Comparison of ENCODE assay signal across 22 mouse cellular contexts in genomic region chr13:94542061-94542460, GRCm38 (mm10).
DNase-seq lines count a peak whose midpoint lies in the region; ATAC-seq lines count a peak whose summit lies in the region.
"Had no signal": no experiment of that assay in that cellular context is flagged by ENCODE, and none has a peak within 500 bp of the region (broad histone marks: within the 10 kb centered on the region; RNA-seq: fewer than 3 reads in every experiment).

No protein-coding gene starts in this region.

- H3K4me2 ChIP-seq in liver, embryonic 13.5 days = no peak overlapping the region
- no peak overlapping the region for H3K4me2 ChIP-seq in liver, embryonic 11.5 days
- H3K4me2 ChIP-seq in midbrain, embryonic 11.5 days = no peak overlapping the region
- H3K4me2 ChIP-seq: embryonic facial prominence, embryonic 13.5 days; embryonic facial prominence, embryonic 15.5 days; forebrain, embryonic 12.5 days had no signal

- peaks cover 19% of the 10 kb centered on the region; the same call in 1 of the 2 replicates for H3K36me3 ChIP-seq in liver, embryonic 13.5 days
- peaks cover 2% of the 10 kb centered on the region; the same call in 1 of the 2 replicates for H3K36me3 ChIP-seq in liver, embryonic 11.5 days (ENCODE audit: control insufficient read depth, insufficient read depth, low read length)
- no peaks in the 10 kb centered on the region for H3K36me3 ChIP-seq in midbrain, embryonic 11.5 days (ENCODE audit: control insufficient read depth, insufficient read depth, low read length)
- 0 out of 2 replicates have a peak, but pooled peaks cover 3% of the 10 kb centered on the region for H3K36me3 ChIP-seq in midbrain, embryonic 10.5 days
- H3K36me3 ChIP-seq: forebrain, embryonic 12.5 days had no signal

- peaks cover 19% of the 10 kb centered on the region for H3K4me1 ChIP-seq in liver, embryonic 13.5 days (replicated peaks)
- no peaks in the 10 kb centered on the region; the same call in 1 of the 2 replicates for H3K4me1 ChIP-seq in liver, embryonic 11.5 days (replicated peaks; ENCODE audit: control insufficient read depth, insufficient read depth, low read length)
- no peaks in the 10 kb centered on the region for H3K4me1 ChIP-seq in midbrain, embryonic 11.5 days (ENCODE audit: control insufficient read depth, insufficient read depth, low read length)
- peaks cover 10% of the 10 kb centered on the region for H3K4me1 ChIP-seq in midbrain, embryonic 10.5 days
- H3K4me1 ChIP-seq: embryonic facial prominence, embryonic 13.5 days; embryonic facial prominence, embryonic 15.5 days had no signal

- no peak overlapping the region for H3K4me3 ChIP-seq in liver, embryonic 13.5 days (replicated peaks)
- H3K4me3 ChIP-seq in liver, embryonic 11.5 days (ENCODE audit: low read depth, low read length) = no peak overlapping the region
- H3K4me3 ChIP-seq in midbrain, embryonic 11.5 days (ENCODE audit: low read depth, low read length) = no peak overlapping the region
- H3K4me3 ChIP-seq in midbrain, embryonic 10.5 days = no peak overlapping the region
- H3K4me3 ChIP-seq: embryonic facial prominence, embryonic 13.5 days; embryonic facial prominence, embryonic 15.5 days; erythroblast, embryonic 14.5 days; forebrain, embryonic 10.5 days; forebrain, embryonic 12.5 days had no signal

- no peak overlapping the region for H3K9ac ChIP-seq in liver, embryonic 13.5 days
- H3K9ac ChIP-seq in liver, embryonic 11.5 days (ENCODE audit: low read depth, low read length) = no peak overlapping the region
- no peak overlapping the region for H3K9ac ChIP-seq in midbrain, embryonic 11.5 days (ENCODE audit: low read length)
- H3K9ac ChIP-seq: embryonic facial prominence, embryonic 13.5 days; embryonic facial prominence, embryonic 15.5 days; forebrain, embryonic 12.5 days had no signal

- no peaks in the 10 kb centered on the region for H3K27me3 ChIP-seq in liver, embryonic 13.5 days
- H3K27me3 ChIP-seq in liver, embryonic 11.5 days (replicated peaks; ENCODE audit: control insufficient read depth, insufficient read depth, low read length) = no peaks in the 10 kb centered on the region
- H3K27me3 ChIP-seq in midbrain, embryonic 11.5 days (ENCODE audit: control insufficient read depth, insufficient read depth, low read length) = no peaks in the 10 kb centered on the region
- H3K27me3 ChIP-seq in midbrain, embryonic 10.5 days (ENCODE audit: low read depth, poor library complexity, severe bottlenecking) = peaks cover 10% of the 10 kb centered on the region; the same call in 1 of the 2 replicates
- H3K27me3 ChIP-seq: embryonic facial prominence, embryonic 13.5 days; embryonic facial prominence, embryonic 15.5 days had no signal

- intact Hi-C loops in left cerebral cortex, postnatal 36 days (cut with DNase I) = no loop called here

- 0 out of 2 replicates have a peak, but pooled peaks have one; percentile 41 for ATAC-seq in liver, embryonic 13.5 days (ENCODE audit: low read depth)
- no peak for ATAC-seq in liver, embryonic 11.5 days (replicated peaks; ENCODE audit: low FRiP score)
- ATAC-seq in midbrain, embryonic 11.5 days (ENCODE audit: low FRiP score) = no peak
- ATAC-seq: forebrain, embryonic 14.5 days; forebrain, embryonic 16.5 days had no signal

- no peak for DNase-seq in liver, embryonic 13.5 days
- no peak for DNase-seq in liver, embryonic 11.5 days (ENCODE audit: low spot score)
- peak; percentile 51 for DNase-seq in midbrain, embryonic 11.5 days (ENCODE audit: low spot score, missing footprints)
- no peak for DNase-seq in midbrain, embryonic 10.5 days (ENCODE audit: low spot score)
- no peak for DNase-seq in left cerebral cortex, postnatal 36 days (ENCODE audit: low spot score in 2 of 2)
- DNase-seq: adrenal gland, adult 2 months; adrenal gland, postnatal 10 days; adrenal gland, postnatal 25 days; cerebellum, adult 11 months; cerebellum, adult 18-20 months; cerebellum, adult 8-10 months; cerebellum, adult 9-11 months; cerebellum, postnatal 14 days; cerebellum, postnatal 36 days; embryo, embryonic 11 days had no signal

- H3K9me3 ChIP-seq in liver, embryonic 13.5 days (replicated peaks) = no peaks in the 10 kb centered on the region
- H3K9me3 ChIP-seq in liver, embryonic 11.5 days (ENCODE audit: control insufficient read depth, low read length) = no peaks in the 10 kb centered on the region
- H3K9me3 ChIP-seq in midbrain, embryonic 11.5 days (ENCODE audit: control insufficient read depth, low read length) = no peaks in the 10 kb centered on the region
- no peaks in the 10 kb centered on the region for H3K9me3 ChIP-seq in midbrain, embryonic 10.5 days (replicated peaks)
- H3K9me3 ChIP-seq: embryonic facial prominence, embryonic 13.5 days; embryonic facial prominence, embryonic 15.5 days; forebrain, embryonic 10.5 days; forebrain, embryonic 12.5 days had no signal

- no peak overlapping the region for H3K27ac ChIP-seq in liver, embryonic 13.5 days
- H3K27ac ChIP-seq in liver, embryonic 11.5 days (ENCODE audit: low read depth, low read length) = no peak overlapping the region
- H3K27ac ChIP-seq in midbrain, embryonic 11.5 days (ENCODE audit: low read depth, low read length) = no peak overlapping the region
- H3K27ac ChIP-seq in midbrain, embryonic 10.5 days (replicated peaks) = no peak overlapping the region
- H3K27ac ChIP-seq: embryonic facial prominence, embryonic 13.5 days; embryonic facial prominence, embryonic 15.5 days; forebrain, embryonic 10.5 days; forebrain, embryonic 12.5 days had no signal

- 70% methylated on average over 7 of the region's 7 CpGs for WGBS in liver, embryonic 13.5 days (ENCODE audit: insufficient replicate concordance)
- 93% methylated on average over 7 of the region's 7 CpGs for WGBS in liver, embryonic 11.5 days
- 95% methylated on average over 7 of the region's 7 CpGs for WGBS in midbrain, embryonic 11.5 days
- WGBS in midbrain, embryonic 10.5 days = 96% methylated on average over 7 of the region's 7 CpGs
